Mouse (Mus musculus) liver, embryonic 14.5 days (tissue): ENCODE results near the gene Cyp2d22.

Source experiments
- CTCF ChIP-seq: IDR thresholded peaks from 2 replicates; pipeline ENCODE4 v1.5.1; 2016; ENCODE audit warnings: antibody characterized with exemption, low read depth, control low read depth
- EP300 ChIP-seq: IDR thresholded peaks from 2 replicates; pipeline ENCODE4 v1.6.1; 2016; ENCODE audit warnings: antibody characterized with exemption, low read depth

GRCm38 (mm10) chr15:82406981-82407380 is 26.9 kb upstream of the Cyp2d22 start, which contains the start of gene Cyp2d10:
- TF ChIP-seq CTCF (no peak), EP300 (no peak)
